Mouse (Mus musculus) layer of hippocampus, adult 2 months (tissue): ENCODE data around the gene Nasp. TPM values are rescaled to one million over a fixed set of nuclear protein-coding genes. Genes with fewer than 3 reads are reported as not detected.
A peak's percentile ranks its signal among the peaks of the same experiment; 100 is the strongest.
"Not testable (repeated sequence)": the region's sequence is repeated elsewhere in the genome, so short reads cannot be mapped to it uniquely, and the experiment has no call there.

ENCODE experiments used
- DNase-seq, 2 experiments: peaks; one replicate each; pipeline ENCODE4 v3.0.0; 2022; ENCODE audit warnings: low spot score in 2 of 2
- H3K27ac ChIP-seq: fragments of 200-600 bp; 2 replicates; pipeline ENCODE4 v1.8.1; 2022
- H3K4me3 ChIP-seq: fragments of 200-600 bp; 2 replicates; pipeline ENCODE4 v1.8.1; 2022; ENCODE audit warnings: mild to moderate bottlenecking
- CTCF ChIP-seq: fragments of 200-600 bp; conservative IDR thresholded peaks from 2 replicates; pipeline ENCODE4 v1.8.1; 2022; ENCODE audit warnings: antibody characterized with exemption, mild to moderate bottlenecking, moderate library complexity
- long read RNA-seq, 2 experiments: library from polyadenylated mRNA; stranded (forward); transcript quantifications; one replicate each; pipeline ENCODE4 v2.0.0; 2021; ENCODE audit warnings: borderline mapping rate in 2 of 2
- total RNA-seq, 2 experiments: library from RNA; stranded (reverse); gene quantifications; 2 replicates each; pipeline ENCODE4 v1.2.3; 2021

The Nasp gene
- 10 to 100 TPM; 28.0 to 32.5 TPM for total RNA-seq
- long read RNA-seq, experiment 1, partial matches to known transcripts, result 1 of 5 reads
- long read RNA-seq, experiment 1, other reads (novel, unspliced or antisense), result 2 of 5 reads
- long read RNA-seq, experiment 2, transcript Nasp-202 (14 exons, 2,118 nt), result major isoform, 5 of 10 reads
- long read RNA-seq, experiment 2, partial matches to known transcripts, result 3 of 10 reads
- long read RNA-seq, experiment 2, other reads (novel, unspliced or antisense), result 2 of 10 reads

- no peak for TF ChIP-seq CTCF
- Histone ChIP-seq H3K4me3 (peak within 1 kb of the TSS; percentile 90), H3K27ac (peak within 1 kb of the TSS; percentile 92)
- peak; percentile 77 to 84 for DNase-seq
Observed at GRCm38 (mm10) chr4:116627722-116628662, at the start of gene Nasp. Nasp (minus strand) TSS chr4:116627941.

- no peak for DNase-seq
- H3K27ac ChIP-seq, result no peak overlapping the region
- TF ChIP-seq CTCF, result no peak
- no peak overlapping the region for H3K4me3 ChIP-seq
Observed at GRCm38 (mm10) chr4:116676027-116676426, 48.3 kb upstream of the Nasp start.

GRCm38 (mm10) chr4:116674761-116675160, 47.0 kb upstream of the Nasp start:
- DNase-seq, H3K4me3 ChIP-seq, H3K27ac ChIP-seq: not testable (repeated sequence)

- Histone ChIP-seq H3K4me3 (no peak overlapping the region), H3K27ac (no peak overlapping the region)
- no peak for TF ChIP-seq CTCF
- DNase-seq, result no peak
Observed at GRCm38 (mm10) chr4:116672785-116673184, 45.0 kb upstream of the Nasp start.

- no peak for DNase-seq
- peak; percentile 65 for TF ChIP-seq CTCF
- Histone ChIP-seq H3K4me3 (no peak overlapping the region), H3K27ac (no peak overlapping the region)
Observed at GRCm38 (mm10) chr4:116669291-116669690, 41.5 kb upstream of the Nasp start.

GRCm38 (mm10) chr4:116668145-116668544, 40.4 kb upstream of the Nasp start:
- DNase-seq, result no peak
- TF ChIP-seq CTCF, result no peak
- H3K4me3 ChIP-seq, result no peak overlapping the region
- H3K27ac ChIP-seq, result no peak overlapping the region

- Histone ChIP-seq H3K4me3 (no peak overlapping the region), H3K27ac (no peak overlapping the region)
- DNase-seq, result no peak
- TF ChIP-seq CTCF, result no peak
Observed at GRCm38 (mm10) chr4:116666625-116667024, 38.9 kb upstream of the Nasp start.

- no peak overlapping the region for H3K27ac ChIP-seq
- TF ChIP-seq CTCF, result 0 out of 2 replicates have a peak, but pooled peaks have one; percentile 13
- DNase-seq, result no peak
- no peak overlapping the region for H3K4me3 ChIP-seq
Observed at GRCm38 (mm10) chr4:116661998-116662397, 34.3 kb upstream of the Nasp start.

- TF ChIP-seq CTCF, result no peak
- Histone ChIP-seq H3K27ac (no peak overlapping the region), H3K4me3 (no peak overlapping the region)
- DNase-seq, result no peak
Observed at GRCm38 (mm10) chr4:116660829-116661228, 33.1 kb upstream of the Nasp start.

- H3K4me3 ChIP-seq, DNase-seq, H3K27ac ChIP-seq: not testable (repeated sequence)
Observed at GRCm38 (mm10) chr4:116659916-116660315, 32.2 kb upstream of the Nasp start.

GRCm38 (mm10) chr4:116659474-116659873, 31.7 kb upstream of the Nasp start:
- no peak for DNase-seq
- H3K27ac ChIP-seq, result no peak overlapping the region
- no peak for TF ChIP-seq CTCF
- H3K4me3 ChIP-seq, result no peak overlapping the region

GRCm38 (mm10) chr4:116657971-116658370, 30.2 kb upstream of the Nasp start:
- no peak for TF ChIP-seq CTCF
- no peak overlapping the region for H3K4me3 ChIP-seq
- H3K27ac ChIP-seq, result no peak overlapping the region
- DNase-seq, result no peak

- DNase-seq, result no peak
- peak overlapping the region; percentile 32; the same call in 1 of the 2 replicates for H3K27ac ChIP-seq
- no peak for TF ChIP-seq CTCF
- no peak overlapping the region for H3K4me3 ChIP-seq
Observed at GRCm38 (mm10) chr4:116655658-116656057, 27.9 kb upstream of the Nasp start.

GRCm38 (mm10) chr4:116655100-116655499, 27.4 kb upstream of the Nasp start:
- Histone ChIP-seq H3K27ac (no peak overlapping the region), H3K4me3 (no peak overlapping the region)
- DNase-seq, result no peak
- TF ChIP-seq CTCF, result no peak
